Mouse (Mus musculus) heart, adult 2 months (tissue): ENCODE data around the gene Parvb. TPM values are rescaled to one million over a fixed set of nuclear protein-coding genes. Genes with fewer than 3 reads are reported as not detected.

ENCODE experiments used
- DNase-seq, 2 experiments: peaks; one replicate each; pipeline ENCODE4 v3.0.0; 2021
- H3K27ac ChIP-seq: fragments of 200-600 bp; 2 replicates; pipeline ENCODE4 v1.8.1; 2022
- H3K27me3 ChIP-seq: fragments of 200-500 bp; 2 replicates; pipeline ENCODE4 v1.6.1; 2012; ENCODE audit warnings: mild to moderate bottlenecking, low read length, inconsistent platforms, mixed read lengths; ENCODE audit not compliant: control insufficient read depth, insufficient read depth
- H3K36me3 ChIP-seq: fragments of 200-500 bp; 2 replicates; pipeline ENCODE4 v1.6.1; 2012; ENCODE audit warnings: low read length, inconsistent platforms; ENCODE audit not compliant: control insufficient read depth, insufficient read depth
- H3K4me1 ChIP-seq: fragments of 200-500 bp; 2 replicates; pipeline ENCODE4 v1.6.1; 2011; ENCODE audit warnings: low read length; ENCODE audit not compliant: control insufficient read depth, insufficient read depth
- H3K4me3 ChIP-seq: fragments of 200-600 bp; 2 replicates; pipeline ENCODE4 v1.8.1; 2022
- H3K79me2 ChIP-seq: fragments of 200-500 bp; replicated peaks from 2 replicates; pipeline ENCODE4 v1.6.1; 2012; ENCODE audit warnings: mild to moderate bottlenecking, inconsistent platforms, low read length, moderate library complexity, mixed read lengths; ENCODE audit not compliant: control insufficient read depth, insufficient read depth
- H3K9ac ChIP-seq: fragments of 200-500 bp; 2 replicates; pipeline ENCODE4 v1.6.1; 2012; ENCODE audit warnings: low read depth, mild to moderate bottlenecking, control low read depth, inconsistent platforms, low read length, mixed read lengths
- CTCF ChIP-seq: fragments of 200-600 bp; IDR thresholded peaks from 2 replicates; pipeline ENCODE4 v1.8.1; 2022; ENCODE audit warnings: antibody characterized with exemption, mild to moderate bottlenecking, moderate library complexity
- EP300 ChIP-seq: fragments of 200-500 bp; IDR thresholded peaks from 2 replicates; pipeline ENCODE4 v1.6.1; 2011; ENCODE audit warnings: low read depth, low read length, control low read depth; ENCODE audit not compliant: insufficient read depth
- POLR2A ChIP-seq: fragments of 200-500 bp; IDR thresholded peaks from 2 replicates; pipeline ENCODE4 v1.6.1; 2011; ENCODE audit warnings: mild to moderate bottlenecking, low read depth, low read length, control low read depth; ENCODE audit not compliant: insufficient read depth
- WGBS: fragments of 180-500 bp; shearing (Covaris S2); methylation state at CpG from one replicate; pipeline ENCODE4 v1.1.7; 2018; 5-methylcytosine and 5-hydroxymethylcytosine counted together
- intact Hi-C: fragments of 180-260 bp; cut with DNase I; formaldehyde crosslinking; loops from one replicate; pipeline ENCODE4 v1.15.1; 2025
- polyA plus RNA-seq: library from polyadenylated mRNA; depleted of rRNA; stranded (reverse); fragments of >200 nt; gene quantifications from 2 replicates; pipeline ENCODE4 v1.2.3, GENCODE M21; 2012
- total RNA-seq, 2 experiments: library from RNA; stranded (reverse); gene quantifications; 2 replicates each; pipeline ENCODE4 v1.2.3; 2021

The Parvb gene
- total and polyA plus RNA-seq, 3 experiments, result 58.5 to 116 (median 99.4) TPM

DNA sequence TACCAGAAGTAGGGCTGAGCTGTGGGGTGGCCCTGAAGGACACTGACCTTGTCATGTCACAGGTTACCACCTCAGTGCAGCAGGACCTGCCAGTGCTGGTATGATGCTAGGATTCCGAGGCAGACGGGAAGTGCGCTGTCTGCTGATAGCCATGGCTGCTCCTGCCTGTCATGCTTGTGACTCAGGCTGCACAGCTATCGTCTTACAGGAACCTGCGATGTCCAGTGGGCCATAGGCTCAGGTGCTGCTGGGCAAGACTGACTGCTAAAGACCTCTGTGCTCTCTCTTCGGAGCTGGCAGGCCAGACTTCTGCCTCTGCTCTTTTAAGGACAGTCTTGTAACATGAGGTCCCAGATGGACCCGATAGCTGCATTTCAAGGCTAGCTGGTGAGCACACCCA is 17.4 kb upstream of the Parvb start:
- H3K79me2 ChIP-seq, result no peaks in the 10 kb centered on the region
- intact Hi-C loops, result no loop called here
- peaks cover 2% of the 10 kb centered on the region for H3K36me3 ChIP-seq
- H3K4me1 ChIP-seq, result peaks cover 32% of the 10 kb centered on the region
- H3K27ac ChIP-seq, result no peak overlapping the region; the same call in 1 of the 2 replicates
- no peak for TF ChIP-seq POLR2A
- no peak overlapping the region for H3K4me3 ChIP-seq
- H3K9ac ChIP-seq, result no peak overlapping the region
- no peak for DNase-seq
- H3K27me3 ChIP-seq, result no peaks in the 10 kb centered on the region
- WGBS, result 80% methylated on average over 7 of the region's 7 CpGs

DNA sequence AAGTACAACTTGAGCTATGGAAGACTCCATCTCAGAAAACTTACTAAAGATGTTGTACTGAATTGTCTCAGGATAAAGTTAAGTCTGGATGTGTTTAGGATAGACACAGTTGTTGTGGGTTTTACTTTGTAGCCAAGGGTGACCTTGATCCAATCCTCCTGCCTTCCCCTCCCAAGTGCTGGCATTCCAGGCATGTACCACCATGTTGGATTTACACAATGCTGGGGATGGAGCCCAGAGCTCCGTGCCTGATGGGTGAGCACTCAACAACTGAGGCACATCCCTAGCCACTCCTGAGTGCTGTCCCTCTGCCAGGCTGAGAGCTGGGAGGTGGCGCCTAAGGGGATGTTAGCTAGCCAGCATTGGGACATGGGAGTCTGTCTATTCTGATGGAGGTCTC is 16.6 kb upstream of the Parvb start:
- no peaks in the 10 kb centered on the region for H3K27me3 ChIP-seq
- no peaks in the 10 kb centered on the region for H3K79me2 ChIP-seq
- H3K27ac ChIP-seq, result no peak overlapping the region
- no peak overlapping the region for H3K4me3 ChIP-seq
- whole genome bisulfite sequencing, result 70% methylated on average over 2 of the region's 2 CpGs
- intact Hi-C loops, result no loop called here
- H3K9ac ChIP-seq, result no peak overlapping the region
- H3K36me3 ChIP-seq, result no peaks in the 10 kb centered on the region
- no peak for TF ChIP-seq EP300
- TF ChIP-seq CTCF, result no peak
- TF ChIP-seq POLR2A, result no peak
- H3K4me1 ChIP-seq, result peaks cover 27% of the 10 kb centered on the region
- no peak for DNase-seq

- peaks cover 27% of the 10 kb centered on the region for H3K4me1 ChIP-seq
- no peak overlapping the region for H3K4me3 ChIP-seq
- no peaks in the 10 kb centered on the region for H3K79me2 ChIP-seq
- no peak for DNase-seq
- no peaks in the 10 kb centered on the region for H3K27me3 ChIP-seq
- TF ChIP-seq CTCF, result no peak
- no peak for TF ChIP-seq POLR2A
- no peak for TF ChIP-seq EP300
- intact Hi-C loops, result no loop called here
- no peak overlapping the region for H3K27ac ChIP-seq
- no peaks in the 10 kb centered on the region for H3K36me3 ChIP-seq
- H3K9ac ChIP-seq, result no peak overlapping the region
Observed at GRCm38 (mm10) chr15:84216026-84216425, 15.8 kb upstream of the Parvb start.

DNA sequence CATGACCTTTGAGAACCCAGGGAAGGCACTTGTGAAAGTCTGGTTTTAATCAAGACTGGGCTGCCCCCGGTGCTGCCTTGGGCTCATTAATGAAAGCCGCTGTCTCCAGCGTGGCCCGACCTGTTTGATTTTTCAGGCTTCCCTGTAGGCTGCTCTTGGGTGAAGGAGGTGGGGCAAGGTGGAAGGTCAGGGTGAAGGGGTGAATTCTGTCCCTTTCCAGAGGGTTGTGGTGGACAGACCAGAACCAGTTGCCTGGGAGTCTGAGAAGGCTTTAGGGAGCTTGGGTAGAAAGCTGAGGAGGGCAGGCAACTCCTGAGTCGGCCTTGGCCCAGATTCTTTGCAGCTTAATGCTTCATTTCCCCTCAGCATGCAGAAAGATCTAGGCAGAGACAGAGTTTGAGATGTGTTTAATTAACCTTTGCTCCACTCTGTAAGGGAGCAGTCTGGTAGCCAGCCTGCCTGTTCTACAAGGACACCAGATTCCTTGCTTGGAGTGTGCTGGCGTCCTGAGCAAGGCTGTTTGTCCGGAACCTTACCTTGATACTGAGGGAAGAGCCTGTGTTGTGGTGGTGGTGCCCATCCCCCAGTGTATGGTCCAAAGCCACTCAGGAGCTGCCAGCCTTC is 15.3 kb upstream of the Parvb start:
- 65% methylated on average over 7 of the region's 7 CpGs for WGBS
- TF ChIP-seq EP300 (no peak), CTCF (no peak), POLR2A (no peak)
- no peaks in the 10 kb centered on the region for H3K79me2 ChIP-seq
- H3K27ac ChIP-seq, result no peak overlapping the region
- intact Hi-C loops, result no loop called here
- peaks cover 27% of the 10 kb centered on the region for H3K4me1 ChIP-seq
- H3K9ac ChIP-seq, result no peak overlapping the region
- no peak for DNase-seq
- H3K36me3 ChIP-seq, result no peaks in the 10 kb centered on the region
- H3K27me3 ChIP-seq, result no peaks in the 10 kb centered on the region
- H3K4me3 ChIP-seq, result no peak overlapping the region

DNA sequence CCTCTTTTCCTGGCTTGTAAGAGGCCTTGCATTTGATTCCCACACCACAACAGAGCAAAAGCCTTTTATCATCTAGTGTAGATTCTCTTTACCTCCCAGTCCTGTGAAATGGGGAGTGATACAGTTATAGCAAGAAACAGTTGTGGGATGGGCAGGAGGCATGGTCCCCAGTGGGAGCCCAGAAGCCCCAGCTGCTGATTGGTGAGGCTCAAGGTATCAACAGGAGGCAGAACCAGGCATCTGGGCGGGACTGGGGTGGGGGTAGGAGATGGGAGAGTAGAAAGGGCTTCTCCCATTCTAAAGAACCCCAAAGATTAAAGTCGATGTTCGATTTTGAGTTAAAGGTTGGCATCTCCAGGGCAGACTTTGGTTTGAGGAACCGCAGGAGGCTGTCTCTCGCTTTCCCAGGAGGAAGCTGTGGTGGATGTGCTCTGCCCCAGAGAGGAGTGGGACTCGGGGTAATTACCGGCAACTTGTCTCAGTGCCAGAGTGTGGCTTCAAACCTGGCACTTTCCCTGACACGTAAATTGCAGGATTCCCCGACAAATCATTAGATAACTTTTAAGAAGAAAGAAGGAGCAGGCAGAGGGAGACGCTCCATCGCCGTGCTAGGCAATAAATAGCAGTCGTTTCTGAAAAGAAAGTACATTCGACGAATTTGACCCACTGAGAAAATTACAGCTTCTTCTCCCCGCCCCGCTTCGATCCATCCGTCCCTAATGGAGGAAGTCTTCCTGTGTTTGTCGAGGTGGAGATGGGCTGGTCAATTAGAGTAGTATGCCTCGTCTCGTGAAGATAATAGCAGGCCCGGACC is 13.7 kb upstream of the Parvb start:
- peaks cover 16% of the 10 kb centered on the region for H3K4me1 ChIP-seq
- TF ChIP-seq POLR2A, result no peak
- TF ChIP-seq CTCF, result no peak
- no peaks in the 10 kb centered on the region for H3K79me2 ChIP-seq
- peak overlapping the region; percentile 57 for H3K27ac ChIP-seq
- DNase-seq, result no peak
- H3K9ac ChIP-seq, result no peak overlapping the region
- WGBS, result 35% methylated on average over 23 of the region's 23 CpGs
- intact Hi-C loops, result no loop called here
- no peaks in the 10 kb centered on the region for H3K27me3 ChIP-seq
- H3K4me3 ChIP-seq, result no peak overlapping the region
- H3K36me3 ChIP-seq, result no peaks in the 10 kb centered on the region

- TF ChIP-seq CTCF, result no peak
- TF ChIP-seq EP300, result no peak
- no peak for TF ChIP-seq POLR2A
- Histone ChIP-seq H3K4me1 (peaks cover 12% of the 10 kb centered on the region), H3K36me3 (no peaks in the 10 kb centered on the region), H3K27me3 (no peaks in the 10 kb centered on the region), H3K9ac (no peak overlapping the region), H3K4me3 (no peak overlapping the region), H3K27ac (peak overlapping the region; percentile 57), H3K79me2 (no peaks in the 10 kb centered on the region)
- 12% methylated on average over 9 of the region's 9 CpGs for WGBS
- intact Hi-C loops, result no loop called here
- peak in 1 of 2 experiments; percentile 48 for DNase-seq
Observed at GRCm38 (mm10) chr15:84218783-84219271, 13.0 kb upstream of the Parvb start.
